ENCODE assay signal across 10 mouse cellular contexts in the genomic region with DNA sequence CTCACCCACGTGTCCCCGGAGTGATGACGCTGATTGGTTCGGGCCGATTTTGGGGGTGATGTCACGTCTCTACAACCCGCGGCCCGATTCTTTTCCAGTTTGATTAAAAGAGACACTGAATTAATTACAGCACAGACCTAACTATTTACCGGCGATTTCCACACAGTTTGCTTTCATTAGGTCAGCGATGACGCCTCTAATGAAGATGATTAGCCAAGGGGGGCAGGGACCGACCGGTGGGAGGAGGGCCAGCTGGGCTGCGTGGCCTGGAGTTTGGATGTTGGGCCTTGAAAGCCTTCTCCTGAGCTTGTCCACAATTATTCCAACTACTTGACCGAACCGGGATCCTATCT. TPM values are rescaled to one million over a fixed set of nuclear protein-coding genes. Genes with fewer than 3 reads are reported as not detected.
DNase-seq lines count a peak whose midpoint lies in the region; ATAC-seq and TF ChIP-seq lines count a peak whose summit lies in the region.
"Had no signal": no experiment of that assay in that cellular context is flagged by ENCODE, and none has a peak within 500 bp of the region (broad histone marks: within the 10 kb centered on the region; RNA-seq: fewer than 3 reads in every experiment).

Gene Barhl1, minus strand, starts transcription at position 156 of the 353 bp plus-strand sequence.

- no peaks in the 10 kb centered on the region for H3K9me3 ChIP-seq in heart, embryonic 11.5 days (replicated peaks; ENCODE audit: control insufficient read depth, low read length)
- H3K9me3 ChIP-seq in ES-E14 (ENCODE audit: control insufficient read depth, insufficient read depth, low read depth, low read length) = no peaks in the 10 kb centered on the region
- H3K9me3 ChIP-seq in embryonic facial prominence, embryonic 14.5 days (ENCODE audit: control insufficient read depth, low read length) = no peaks in the 10 kb centered on the region
- no peaks in the 10 kb centered on the region for H3K9me3 ChIP-seq in midbrain, embryonic 10.5 days (replicated peaks)

- H3K36me3 ChIP-seq in heart, embryonic 11.5 days (ENCODE audit: control insufficient read depth, insufficient read depth, low read length) = no peaks in the 10 kb centered on the region
- no peaks in the 10 kb centered on the region for H3K36me3 ChIP-seq in ES-E14 (ENCODE audit: control insufficient read depth, insufficient read depth, low read length, poor library complexity, severe bottlenecking)
- no peaks in the 10 kb centered on the region for H3K36me3 ChIP-seq in embryonic facial prominence, embryonic 14.5 days (ENCODE audit: control insufficient read depth, insufficient read depth, low read length)
- H3K36me3 ChIP-seq in midbrain, embryonic 10.5 days = no peaks in the 10 kb centered on the region

- no peak within 1 kb of the TSS for H3K4me3 ChIP-seq in heart, embryonic 11.5 days (ENCODE audit: low read depth, low read length)
- peak within 1 kb of the TSS; percentile 30 to 49 for H3K4me3 ChIP-seq in ES-E14 (ENCODE audit: insufficient read depth in 1 of 2, low read depth in 1 of 2, low read length in 2 of 2, poor library complexity in 1 of 2, severe bottlenecking in 1 of 2)
- peak within 1 kb of the TSS; percentile 22; the same call in 1 of the 2 replicates for H3K4me3 ChIP-seq in embryonic facial prominence, embryonic 14.5 days (ENCODE audit: low read depth, low read length)
- peak within 1 kb of the TSS; percentile 53 for H3K4me3 ChIP-seq in midbrain, embryonic 10.5 days

- peaks cover 8% of the 10 kb centered on the region for H3K4me1 ChIP-seq in heart, embryonic 11.5 days (ENCODE audit: control insufficient read depth, insufficient read depth, low read length)
- peaks cover 0 to 7% of the 10 kb centered on the region in 2 experiments; a peak in 1 of 4 replicates for H3K4me1 ChIP-seq in ES-E14 (ENCODE audit: control insufficient read depth in 2 of 2, insufficient read depth in 2 of 2, low read length in 2 of 2, poor library complexity in 1 of 2)
- no peaks in the 10 kb centered on the region for H3K4me1 ChIP-seq in embryonic facial prominence, embryonic 14.5 days (ENCODE audit: control insufficient read depth, insufficient read depth, low read length)
- peaks cover 51% of the 10 kb centered on the region for H3K4me1 ChIP-seq in midbrain, embryonic 10.5 days

- no peak for DNase-seq in heart, adult 9 months (ENCODE audit: low spot score in 2 of 2)
- no peak for DNase-seq in ES-E14 (ENCODE audit: low read depth, low spot score)
- DNase-seq in embryonic facial prominence, embryonic 14.5 days (ENCODE audit: low spot score) = no peak
- DNase-seq in midbrain, embryonic 10.5 days (ENCODE audit: low spot score) = peak; percentile 36
- DNase-seq in thymus, postnatal 10 days (ENCODE audit: low spot score in 2 of 2) = no peak
- DNase-seq in layer of hippocampus, postnatal 14 days (ENCODE audit: low spot score in 2 of 2) = no peak
- DNase-seq in thymus, adult 18-20 months = no peak

- no peak within 1 kb of the TSS for H3K9ac ChIP-seq in heart, embryonic 11.5 days (ENCODE audit: low read depth, low read length)
- H3K9ac ChIP-seq in ES-E14 (ENCODE audit: insufficient read depth, low read depth, low read length, poor library complexity, severe bottlenecking) = no peak within 1 kb of the TSS
- H3K9ac ChIP-seq in embryonic facial prominence, embryonic 14.5 days (ENCODE audit: low read depth, low read length) = no peak within 1 kb of the TSS

- 3% methylated on average over 18 of the region's 18 CpGs for WGBS in heart, embryonic 11.5 days (ENCODE audit: insufficient replicate concordance)
- WGBS in embryonic facial prominence, embryonic 14.5 days = 1% methylated on average over 18 of the region's 18 CpGs
- 2% methylated on average over 18 of the region's 18 CpGs for WGBS in midbrain, embryonic 10.5 days

- no peak for ATAC-seq in heart, embryonic 11.5 days (replicated peaks; ENCODE audit: insufficient number of reproducible peaks, low FRiP score, low TSS enrichment)
- no peak for ATAC-seq in embryonic facial prominence, embryonic 14.5 days (ENCODE audit: low read depth)

- H3K27ac ChIP-seq in heart, embryonic 11.5 days (ENCODE audit: low read depth, low read length) = no peak within 1 kb of the TSS
- no peak within 1 kb of the TSS; the same call in 1 of the 2 replicates for H3K27ac ChIP-seq in ES-E14 (ENCODE audit: insufficient read depth, low read depth, low read length, poor library complexity, severe bottlenecking)
- no peak within 1 kb of the TSS for H3K27ac ChIP-seq in embryonic facial prominence, embryonic 14.5 days (replicated peaks; ENCODE audit: low read depth, low read length)
- peak within 1 kb of the TSS; percentile 86 for H3K27ac ChIP-seq in midbrain, embryonic 10.5 days (replicated peaks)

- peak within 1 kb of the TSS; percentile 47; the same call in 1 of the 2 replicates for H3K4me2 ChIP-seq in heart, embryonic 11.5 days
- peak within 1 kb of the TSS; percentile 35 for H3K4me2 ChIP-seq in embryonic facial prominence, embryonic 14.5 days (ENCODE audit: low read depth, low read length)

- in situ Hi-C loops in ES-E14 (cut with MboI; ENCODE audit: low sequenced_read_pairs in 2 of 2, unreplicated experiment in 2 of 2) = loop anchor here in 1 of 2 experiments (25.0 kb wide), 1 partner anchor 321 kb away; no protein-coding TSS in a partner anchor

- H3K27me3 ChIP-seq in heart, embryonic 11.5 days (ENCODE audit: control insufficient read depth, insufficient read depth, low read length) = peaks cover 91% of the 10 kb centered on the region
- H3K27me3 ChIP-seq in embryonic facial prominence, embryonic 14.5 days (replicated peaks; ENCODE audit: control insufficient read depth, insufficient read depth, low read length) = peaks cover 98% of the 10 kb centered on the region
- peaks cover 100% of the 10 kb centered on the region for H3K27me3 ChIP-seq in midbrain, embryonic 10.5 days (ENCODE audit: low read depth, poor library complexity, severe bottlenecking)

TF ChIP-seq in ES-E14, 5 proteins besides CTCF, POLR2A, EP300 and RAD21:
- TF ChIP-seq ZC3H11A (IDR thresholded peaks at IDR 0.05; ENCODE audit: borderline replicate concordance, low read depth, low read length) (no peak), ZNF384 (IDR thresholded peaks at IDR 0.05; ENCODE audit: low read depth, low read length) (no peak), HCFC1 (IDR thresholded peaks at IDR 0.05; ENCODE audit: borderline replicate concordance, insufficient read depth, low read length) (no peak), CHD2 (IDR thresholded peaks at IDR 0.05; ENCODE audit: low read depth, low read length) (no peak)

RNA-seq across cellular contexts. Expression of gene Barhl1, which starts in this region (rescaled TPM):
- polyA plus RNA-seq in heart, embryonic 11.5 days (2014; fragmentation: Nextera tagmentation; extraction: Ambion mirVana) = not detected in 2 replicates
- 0.18 and 0.26 TPM in 2 replicates for total RNA-seq in ES-E14 (2012; rRNA removed)
- polyA plus RNA-seq in embryonic facial prominence, embryonic 14.5 days (2014; fragmentation: Nextera tagmentation; extraction: Ambion mirVana) = 0.11 TPM in 1 of 2 replicates, not detected in the other
- 10.9 and 13.8 TPM in 2 replicates for polyA plus RNA-seq in midbrain, embryonic 10.5 days (2016; fragmentation: Nextera tagmentation; extraction: Ambion mirVana)
- total RNA-seq in layer of hippocampus, postnatal 14 days (2021) = under 1 TPM; 0.14 to 0.28 TPM
- total RNA-seq: liver, adult 2 months had no signal
- polyA plus RNA-seq: small intestine, adult 2 months had no signal

Comparison
In these comparisons a context has a peak if more than half of its experiments do, and no peak if none do; other contexts are left out.
1. RNA of gene Barhl1 (polyA plus RNA-seq): 10.9 to 13.8 TPM in midbrain, embryonic 10.5 days; 0.11 TPM in embryonic facial prominence, embryonic 14.5 days and not detected in heart, embryonic 11.5 days; every median in the first group is over 10 times any median in the second.